Mouse (Mus musculus) hematopoietic stem cell, adult 5-6 weeks (primary cell): ENCODE measurements at regions not wholly inside any gene's neighbourhood (a gene's known extent, or its start where the extent isn't known, plus 50 kb on each side); places are given as distances from the start of the nearest gene placed in this dataset.
A peak's percentile ranks its signal among the peaks of the same experiment; 100 is the strongest.
"Not testable (repeated sequence)": the region's sequence is repeated elsewhere in the genome, so short reads cannot be mapped to it uniquely, and the experiment has no call there.

Experiments
- ATAC-seq, 2 experiments: fragments of 125-278 bp in 1 of 2; replicated peaks in 1 of 2; 2 replicates each; pipeline ENCODE4 v1.8.0; 2016 to 2017; ENCODE audit warnings: inconsistent platforms in 2 of 2, mild to moderate bottlenecking in 2 of 2, moderate number of reproducible peaks in 2 of 2, low read depth in 1 of 2, moderate TSS enrichment in 1 of 2; ENCODE audit not compliant: low FRiP score in 2 of 2, poor library complexity in 2 of 2, severe bottlenecking in 2 of 2, insufficient read depth in 1 of 2, low TSS enrichment in 1 of 2

DNA sequence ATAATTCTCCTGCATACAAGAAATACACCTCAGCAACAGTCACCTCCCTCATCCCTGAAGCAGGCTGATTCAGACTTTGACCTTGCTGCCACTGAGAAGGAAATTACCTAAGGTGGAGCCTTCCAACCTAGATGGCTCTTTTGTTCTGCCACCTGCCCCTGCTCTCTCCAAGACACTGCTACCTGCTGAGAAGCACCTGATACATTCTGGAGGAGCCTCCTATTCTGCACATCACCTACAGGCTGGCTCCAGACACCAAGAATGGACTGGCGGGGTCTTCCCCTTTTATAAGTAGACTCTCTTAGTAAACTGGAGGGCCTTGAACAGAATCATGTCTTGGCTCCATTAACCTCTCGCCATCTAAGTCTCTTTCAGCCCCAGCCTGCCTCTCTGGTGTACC lies 1149.5 kb upstream of the 2610301B20Rik start:
- not testable (repeated sequence) for ATAC-seq

DNA sequence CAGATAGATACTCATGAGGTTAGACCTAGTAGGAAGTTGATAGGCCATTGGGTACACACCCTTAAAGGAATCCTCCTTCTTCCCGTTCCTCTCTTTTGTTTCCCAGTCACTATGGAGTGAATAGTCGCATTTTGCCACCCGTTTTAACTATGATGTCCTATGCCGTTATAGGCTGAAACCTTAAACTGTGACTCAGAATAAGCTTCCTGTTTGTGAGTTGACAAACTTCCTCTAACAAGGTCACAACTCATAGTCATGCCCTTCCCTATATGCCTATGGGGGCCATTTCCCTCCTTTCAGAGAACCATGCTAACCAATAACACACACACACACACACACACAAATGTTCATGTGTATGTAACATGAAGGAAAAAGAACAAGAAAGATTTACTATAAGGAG lies 1136.6 kb upstream of the 2610301B20Rik start:
- peak in 1 of 2 experiments; percentile 42; a peak in 2 of 4 replicates for ATAC-seq

DNA sequence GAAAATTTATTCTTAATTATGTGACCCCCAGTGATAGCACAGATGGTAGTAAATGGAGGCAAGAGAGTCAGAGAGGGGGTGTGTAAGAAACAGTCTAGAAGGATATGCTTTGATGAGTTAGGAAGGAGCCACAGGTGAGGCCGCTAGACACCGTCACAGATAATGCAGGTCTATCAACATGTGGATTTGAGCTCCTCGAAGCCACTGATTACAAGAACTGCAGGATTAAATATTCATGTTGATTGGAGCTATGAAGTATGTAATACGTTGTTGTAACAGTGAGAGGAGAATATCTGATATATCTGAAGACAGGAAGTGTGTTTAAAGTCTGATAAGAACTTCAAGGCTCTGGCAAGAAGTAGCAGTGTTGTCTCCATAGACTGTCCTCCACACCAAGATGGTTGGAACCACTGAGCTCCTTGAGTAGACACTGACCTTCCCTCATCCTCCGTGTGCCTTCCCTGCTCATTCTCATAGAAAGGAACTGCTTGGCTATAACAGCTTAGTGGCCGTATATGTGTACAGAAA lies 1126.8 kb upstream of the 2610301B20Rik start:
- peak; percentile 53 to 62; a peak in 3 of 4 replicates for ATAC-seq

DNA sequence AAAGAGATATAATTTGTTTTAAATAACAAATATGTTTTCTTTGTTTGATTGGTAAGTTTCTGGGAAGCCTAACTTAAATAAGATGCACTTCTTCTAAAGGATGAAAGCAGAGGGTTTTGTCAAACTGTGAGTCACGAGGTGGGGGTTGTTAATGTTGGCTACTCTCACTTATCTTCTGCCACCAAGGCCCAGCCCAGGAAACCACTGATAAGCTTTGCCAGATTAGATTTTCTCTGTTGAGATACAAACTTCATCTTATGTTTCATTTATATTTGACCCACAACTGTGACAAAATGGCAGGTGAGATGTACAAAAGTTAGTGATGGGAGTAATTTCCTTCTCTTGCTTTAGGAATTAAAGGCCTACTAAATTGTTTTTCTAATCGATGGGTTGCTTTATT lies 1126.2 kb upstream of the 2610301B20Rik start:
- no peak for ATAC-seq

DNA sequence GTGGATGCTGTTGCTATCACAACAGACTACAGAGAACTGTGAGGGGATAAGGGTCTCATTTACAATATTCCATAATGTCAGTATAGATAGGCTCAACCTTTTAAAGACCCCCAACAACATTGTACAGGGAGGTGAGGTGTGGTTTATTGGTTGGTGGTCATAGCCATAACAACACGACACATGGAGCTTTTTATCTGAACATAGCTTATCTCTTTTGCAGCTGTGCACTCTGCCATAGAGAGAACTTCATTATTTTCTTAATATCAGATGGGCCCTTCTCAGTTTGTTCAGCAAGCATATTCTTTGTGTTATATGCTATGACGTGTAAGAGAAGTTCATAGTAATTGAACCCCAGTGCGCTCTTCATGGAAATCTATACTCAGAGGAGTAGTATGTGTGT lies 1124.4 kb upstream of the 2610301B20Rik start:
- ATAC-seq: no peak

DNA sequence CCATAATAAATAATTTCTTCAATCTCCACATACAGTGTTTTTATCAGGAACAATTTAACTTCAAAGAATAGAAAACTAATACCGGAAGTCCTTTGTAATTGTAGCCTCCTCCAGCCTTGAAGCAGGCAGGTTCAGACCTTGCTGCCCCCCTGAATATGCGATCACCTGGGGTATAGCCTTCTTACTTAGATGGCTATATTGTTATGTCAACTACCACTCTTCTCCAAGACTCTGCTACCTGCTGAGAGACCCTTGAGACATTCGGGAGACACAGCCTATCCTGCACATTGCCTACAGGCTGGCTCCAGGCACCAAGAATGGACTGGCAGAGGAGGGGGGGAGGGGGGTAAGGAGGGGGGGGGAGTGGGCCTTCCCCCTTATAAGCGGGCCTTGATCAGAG lies 1123.9 kb upstream of the 2610301B20Rik start:
- ATAC-seq: no peak

DNA sequence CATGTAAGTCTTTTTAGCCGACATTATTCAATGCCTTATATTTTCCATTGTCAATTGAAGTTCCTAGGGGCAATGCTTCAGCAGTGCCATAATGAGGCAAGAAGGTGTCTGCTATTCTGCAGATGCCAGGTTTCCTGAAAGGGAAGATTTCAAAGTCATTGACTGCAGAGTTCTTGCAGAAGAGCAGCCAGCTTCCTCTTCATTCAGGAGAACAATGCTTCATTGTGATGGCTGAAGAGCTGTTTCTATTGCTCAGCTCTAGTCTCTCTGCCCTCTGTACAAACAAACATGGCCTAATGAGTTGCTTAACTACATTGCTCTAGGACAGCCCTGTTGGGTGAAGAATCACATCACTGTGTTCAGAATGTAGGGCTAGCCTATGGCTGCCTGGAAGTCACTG lies 1111.0 kb upstream of the 2610301B20Rik start:
- no peak for ATAC-seq

DNA sequence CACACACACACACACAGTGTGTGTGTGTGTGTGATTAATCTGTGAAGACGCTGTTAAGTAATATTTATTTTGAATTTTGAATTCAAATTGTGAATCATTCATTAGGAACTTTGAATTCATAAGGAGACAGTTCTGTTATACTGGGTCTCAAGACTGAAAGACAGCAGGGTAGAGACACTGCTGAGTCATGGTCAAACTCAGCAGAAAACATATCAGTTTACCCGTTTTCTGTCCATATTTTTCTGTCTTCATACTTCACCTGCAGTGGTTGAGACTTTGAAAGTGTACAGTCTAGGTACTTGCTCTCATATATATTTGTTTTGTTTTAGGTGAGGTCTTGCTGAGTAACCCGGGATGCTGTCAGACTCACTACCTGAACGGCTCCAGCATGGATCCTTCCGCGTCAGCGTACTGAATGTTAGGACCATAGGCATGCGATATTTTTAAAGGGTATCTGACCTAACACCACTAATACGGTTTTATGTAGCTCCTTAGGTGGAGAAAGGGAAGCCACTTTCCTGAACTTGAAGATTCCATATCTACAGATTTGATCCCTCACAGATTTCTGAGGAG lies 1104.6 kb upstream of the 2610301B20Rik start:
- no peak for ATAC-seq

DNA sequence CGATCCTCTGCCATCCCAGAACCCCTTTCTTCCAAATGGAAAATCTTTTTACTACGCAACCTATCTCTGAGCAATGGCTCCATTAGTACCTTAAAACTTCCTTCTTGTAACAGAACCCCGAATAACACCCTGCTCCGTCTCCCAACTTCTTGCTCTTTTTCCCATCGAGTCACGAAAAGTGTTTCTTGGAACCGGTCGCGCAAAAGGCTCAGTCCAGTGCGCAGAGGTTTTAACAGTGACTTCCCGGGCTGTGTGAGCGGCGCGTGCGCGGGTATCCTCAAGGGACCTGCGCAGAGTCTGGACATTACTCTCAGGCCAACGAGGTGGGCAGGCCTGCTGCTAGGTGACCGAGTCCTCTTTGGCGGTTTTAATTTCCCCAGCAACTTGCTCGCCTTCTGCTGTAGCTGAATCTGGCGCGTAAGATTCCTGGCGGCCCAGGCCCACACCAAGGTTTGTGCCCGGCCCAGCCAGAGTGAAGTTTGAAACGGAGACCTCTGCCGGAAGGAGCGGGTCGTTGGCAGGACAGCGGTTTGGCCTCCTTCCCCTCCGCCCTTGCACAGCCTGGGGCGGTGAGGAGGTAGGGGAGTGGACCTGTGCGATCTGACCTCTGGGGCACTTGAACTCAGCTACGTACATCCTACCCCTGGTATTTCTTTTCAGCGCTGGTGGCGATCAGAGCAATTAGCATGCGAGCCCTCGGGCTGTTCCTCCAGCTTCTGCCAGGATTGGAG lies 1103.8 kb upstream of the 2610301B20Rik start:
- peak; percentile 89 to 93 for ATAC-seq

DNA sequence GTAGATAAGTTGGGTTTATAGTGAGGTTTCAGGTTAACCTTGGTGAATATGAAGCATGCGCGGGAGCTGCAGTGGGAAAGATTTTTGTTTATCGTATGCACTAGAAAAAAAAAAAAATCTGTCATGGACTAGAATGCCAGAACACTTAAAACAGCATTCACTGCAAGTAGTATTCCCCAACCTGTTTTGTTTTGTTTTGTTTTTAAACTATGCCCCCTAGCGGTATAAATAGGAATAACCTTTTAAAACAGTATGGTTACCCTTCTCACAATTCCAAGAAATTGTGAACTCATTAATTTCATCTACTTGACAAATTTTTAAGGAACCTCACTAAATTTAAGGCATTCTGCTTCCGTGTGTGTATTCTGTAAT lies 1103.2 kb upstream of the 2610301B20Rik start:
- peak; percentile 57 to 77 for ATAC-seq

DNA sequence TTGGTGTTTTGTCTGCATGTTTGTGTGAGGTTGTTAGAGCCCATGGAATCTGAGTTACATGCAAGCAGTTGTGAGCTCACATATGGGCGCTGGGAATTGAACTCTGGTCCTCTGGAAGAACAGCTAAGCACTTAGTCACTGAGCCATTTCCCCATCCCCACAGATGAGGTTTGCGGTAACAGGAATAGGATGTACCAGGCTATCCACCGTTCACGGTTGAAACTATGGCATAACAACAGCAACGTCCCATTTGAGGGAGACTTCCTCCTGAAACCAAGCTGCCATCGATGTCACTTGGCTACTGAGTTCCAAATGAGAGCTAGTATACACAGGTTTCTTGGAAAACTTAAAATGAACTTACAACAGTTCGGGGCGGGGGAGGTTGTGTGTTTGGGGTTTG lies 1095.9 kb upstream of the 2610301B20Rik start:
- no peak for ATAC-seq

DNA sequence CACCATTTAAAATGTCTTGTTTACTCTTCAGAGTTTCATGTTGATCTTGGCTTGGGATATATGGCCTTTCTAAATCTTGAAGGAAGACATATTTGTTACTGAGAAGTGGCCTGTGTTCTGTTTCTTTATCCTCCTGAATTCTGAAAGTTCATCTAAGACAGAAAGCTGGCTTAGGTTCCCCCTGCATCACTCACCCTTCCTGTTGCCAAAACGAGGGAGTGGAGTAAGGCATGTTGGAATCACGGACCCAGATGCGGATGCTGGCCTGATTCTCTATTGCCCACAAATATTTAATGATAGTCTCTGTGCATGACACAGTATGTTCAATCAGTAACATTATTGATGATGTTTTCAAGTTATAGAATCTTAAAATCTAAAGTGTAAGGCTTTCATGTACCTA lies 1094.7 kb upstream of the 2610301B20Rik start:
- no peak for ATAC-seq

DNA sequence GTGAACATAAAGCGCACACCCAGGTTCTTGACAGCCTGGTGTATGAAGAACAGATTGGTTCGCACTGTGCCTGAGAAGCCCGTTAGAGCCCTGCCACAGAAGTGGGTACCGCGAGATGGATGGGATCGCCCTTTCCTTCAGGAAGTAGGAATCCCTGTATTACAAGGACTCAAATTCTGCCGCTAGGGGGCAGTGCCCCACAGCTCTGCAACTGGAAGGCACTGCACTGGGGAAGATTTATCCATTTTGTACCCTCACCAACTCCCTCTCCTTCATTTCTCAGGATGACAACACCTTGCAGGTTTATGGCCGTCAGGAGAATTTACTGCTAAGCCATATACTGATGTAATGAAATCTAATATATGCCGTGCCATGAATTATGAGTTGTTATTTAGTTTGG lies 1094.1 kb upstream of the 2610301B20Rik start:
- 0 out of 4 replicates have a peak, but pooled peaks of 1 of the 2 experiments have one; percentile 42 for ATAC-seq

DNA sequence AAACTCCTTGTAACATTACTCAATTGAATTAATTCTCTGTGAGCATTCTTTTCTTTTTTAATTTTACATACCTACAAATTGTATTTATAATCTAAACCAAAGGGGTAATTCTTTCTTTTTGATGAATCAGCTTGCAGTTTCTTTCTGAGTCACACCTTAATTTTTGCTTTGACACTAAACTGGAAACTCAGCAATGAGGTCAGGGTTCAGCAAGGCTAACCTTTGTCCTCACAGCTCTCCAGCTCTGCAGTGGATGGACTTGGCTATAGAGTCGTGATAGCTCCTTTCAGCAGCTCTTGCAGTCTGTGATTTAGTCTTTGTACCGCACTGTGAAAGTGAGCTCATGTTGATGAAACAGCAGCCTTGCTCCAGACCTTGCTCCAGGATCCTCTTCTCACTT lies 1093.0 kb upstream of the 2610301B20Rik start:
- no peak for ATAC-seq

DNA sequence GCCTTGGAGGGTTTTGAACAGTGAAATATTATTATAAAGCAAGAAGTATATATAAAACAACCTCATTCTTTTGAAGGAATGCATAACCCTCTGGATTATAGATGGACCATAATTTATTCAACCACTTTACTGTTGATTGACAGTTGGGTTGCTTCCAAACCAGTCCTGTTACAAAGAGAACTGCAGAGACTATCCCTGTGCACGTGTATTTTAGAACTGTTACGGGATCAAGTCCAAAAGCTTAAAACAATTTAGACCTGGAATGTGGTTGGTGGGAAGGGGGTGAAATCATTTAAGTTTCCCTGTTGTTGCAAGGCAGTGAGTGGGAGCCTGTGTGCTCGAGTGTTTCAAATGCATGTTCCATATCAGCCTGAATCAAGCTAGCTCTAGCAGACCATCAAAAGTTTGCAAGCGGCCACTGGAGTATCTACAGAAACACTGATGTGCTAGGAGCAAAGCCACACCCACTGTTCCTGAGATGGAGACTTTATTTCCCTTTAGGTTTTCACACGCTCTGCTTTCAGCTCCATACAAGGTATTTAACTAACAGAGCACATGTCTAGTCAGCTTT lies 1086.4 kb upstream of the 2610301B20Rik start:
- ATAC-seq: no peak

DNA sequence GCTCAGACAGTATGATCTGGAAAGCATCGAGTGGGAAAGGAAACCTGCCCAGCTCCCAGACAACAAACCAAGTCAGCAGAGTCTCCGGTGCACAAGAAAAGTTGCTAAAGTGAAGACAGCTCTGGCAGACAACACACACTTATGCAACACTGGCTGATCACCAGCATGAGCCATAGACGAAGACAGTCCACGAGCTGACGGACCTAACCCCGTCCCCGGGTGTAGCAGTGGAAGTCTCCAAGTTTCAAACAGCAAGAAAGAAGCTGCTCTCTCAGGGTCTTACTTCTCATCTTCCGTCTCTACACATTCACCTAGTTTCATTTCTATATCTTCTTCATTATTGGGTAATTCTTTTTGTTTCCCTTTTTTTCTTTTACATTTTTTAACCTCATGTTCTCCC lies 1083.8 kb upstream of the 2610301B20Rik start:
- ATAC-seq: no peak
